Mouse (Mus musculus): ENCODE measurements around the gene H2afy2. TPM values are rescaled to one million over a fixed set of nuclear protein-coding genes. Genes with fewer than 3 reads are reported as not detected.

H2afy2 gene
- polyA plus RNA-seq, 1 experiment from 2014 or later, result 4.9 TPM

DNA sequence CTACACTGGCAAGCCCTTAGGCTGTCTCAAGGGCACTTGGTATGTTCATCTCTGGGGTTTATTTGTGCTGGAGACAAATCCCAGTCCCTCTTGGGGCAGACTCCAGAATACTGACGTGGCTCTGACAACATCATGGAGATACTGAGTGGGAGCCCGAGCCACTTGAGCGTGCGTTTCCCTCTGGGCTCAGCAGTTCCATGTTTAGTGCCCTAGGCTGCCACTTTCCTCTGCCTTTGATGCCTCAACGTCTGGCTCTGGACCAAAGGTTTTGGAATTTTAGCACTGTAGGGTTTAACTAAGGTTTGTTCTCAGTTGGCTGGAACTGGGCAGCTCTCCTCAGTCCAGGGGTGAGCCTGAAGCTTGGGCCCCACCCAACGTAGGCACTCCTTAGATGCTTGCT, 60.7 kb downstream of the H2afy2 start:
- Histone ChIP-seq H3K4me3 (ENCODE audit: low read depth, low read length) (no peak overlapping the region), H3K9ac (ENCODE audit: low read depth, low read length) (no peak overlapping the region), H3K4me1 (ENCODE audit: control insufficient read depth, low read depth, low read length) (no peaks in the 10 kb centered on the region), H3K27ac (ENCODE audit: low read length) (no peak overlapping the region), H3K9me3 (replicated peaks; ENCODE audit: control insufficient read depth, low read length) (no peaks in the 10 kb centered on the region), H3K27me3 (ENCODE audit: control insufficient read depth, insufficient read depth, low read depth, low read length) (no peaks in the 10 kb centered on the region), H3K36me3 (ENCODE audit: control insufficient read depth, insufficient read depth) (no peaks in the 10 kb centered on the region), H3K4me2 (ENCODE audit: low read depth, low read length) (no peak overlapping the region)
- ATAC-seq (ENCODE audit: low read depth), result no peak
- 64% methylated on average over 6 of the region's 6 CpGs for WGBS (ENCODE audit: insufficient replicate concordance)

DNA sequence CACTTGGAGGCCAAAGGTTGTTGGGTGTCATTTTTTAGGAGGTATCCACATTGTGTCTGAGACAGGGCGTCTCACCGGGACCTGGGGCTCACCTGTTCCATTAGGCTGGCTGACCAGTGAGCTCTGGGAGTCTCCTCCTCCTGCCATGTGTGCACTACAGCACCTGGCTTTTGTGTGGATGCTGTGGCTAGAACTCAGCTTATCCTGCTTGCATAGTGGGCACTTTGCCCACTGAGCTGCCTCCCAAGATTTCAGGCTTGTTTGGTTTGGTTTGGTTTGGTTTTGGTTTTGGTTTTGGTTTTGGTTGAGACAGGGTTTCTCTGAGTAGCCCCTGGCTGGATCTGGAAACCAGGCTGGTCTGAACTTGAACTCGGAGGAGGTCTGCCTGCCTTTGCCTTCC, 61.7 kb downstream of the H2afy2 start:
- WGBS (ENCODE audit: insufficient replicate concordance), result 49% methylated on average over 3 of the region's 3 CpGs

DNA sequence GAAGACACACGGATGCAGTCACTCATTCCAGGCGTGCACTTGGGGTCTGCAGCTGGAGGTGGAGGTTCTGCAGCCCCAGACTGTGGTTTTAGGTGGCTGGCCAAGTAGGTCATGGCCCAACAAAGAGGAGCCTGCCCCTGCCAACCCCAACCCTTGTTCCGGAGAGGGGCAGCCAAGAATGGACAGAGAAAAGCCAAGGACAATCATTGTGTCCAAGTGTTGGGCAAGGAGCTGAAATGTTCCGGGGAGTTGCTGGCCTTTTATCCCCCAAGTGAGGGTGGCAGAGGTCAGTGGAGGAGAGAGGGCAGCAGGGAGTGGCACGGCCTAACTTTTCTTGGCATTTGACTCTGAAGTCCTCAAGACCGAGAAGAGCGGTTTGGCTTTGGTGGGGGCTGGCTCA, 63.6 kb downstream of the H2afy2 start:
- Histone ChIP-seq H3K4me3 (ENCODE audit: low read depth, low read length) (no peak overlapping the region), H3K27me3 (ENCODE audit: control insufficient read depth, insufficient read depth, low read depth, low read length) (no peaks in the 10 kb centered on the region), H3K4me2 (ENCODE audit: low read depth, low read length) (no peak overlapping the region), H3K9me3 (replicated peaks; ENCODE audit: control insufficient read depth, low read length) (no peaks in the 10 kb centered on the region), H3K4me1 (ENCODE audit: control insufficient read depth, low read depth, low read length) (peaks cover 3% of the 10 kb centered on the region; the same call in 1 of the 2 replicates), H3K27ac (ENCODE audit: low read length) (no peak overlapping the region), H3K36me3 (ENCODE audit: control insufficient read depth, insufficient read depth) (no peaks in the 10 kb centered on the region), H3K9ac (ENCODE audit: low read depth, low read length) (no peak overlapping the region)
- ATAC-seq (ENCODE audit: low read depth), result no peak
- WGBS (ENCODE audit: insufficient replicate concordance), result 81% methylated on average over 7 of the region's 7 CpGs

More for the DNA sequence above, 61.7 kb downstream of the H2afy2 start:
- Histone ChIP-seq H3K9ac (ENCODE audit: low read depth, low read length) (no peak overlapping the region), H3K4me2 (ENCODE audit: low read depth, low read length) (no peak overlapping the region), H3K9me3 (replicated peaks; ENCODE audit: control insufficient read depth, low read length) (no peaks in the 10 kb centered on the region), H3K27me3 (ENCODE audit: control insufficient read depth, insufficient read depth, low read depth, low read length) (no peaks in the 10 kb centered on the region), H3K36me3 (ENCODE audit: control insufficient read depth, insufficient read depth) (no peaks in the 10 kb centered on the region), H3K4me3 (ENCODE audit: low read depth, low read length) (no peak overlapping the region), H3K27ac (ENCODE audit: low read length) (no peak overlapping the region), H3K4me1 (ENCODE audit: control insufficient read depth, low read depth, low read length) (no peaks in the 10 kb centered on the region)
- no peak for ATAC-seq (ENCODE audit: low read depth)

DNA sequence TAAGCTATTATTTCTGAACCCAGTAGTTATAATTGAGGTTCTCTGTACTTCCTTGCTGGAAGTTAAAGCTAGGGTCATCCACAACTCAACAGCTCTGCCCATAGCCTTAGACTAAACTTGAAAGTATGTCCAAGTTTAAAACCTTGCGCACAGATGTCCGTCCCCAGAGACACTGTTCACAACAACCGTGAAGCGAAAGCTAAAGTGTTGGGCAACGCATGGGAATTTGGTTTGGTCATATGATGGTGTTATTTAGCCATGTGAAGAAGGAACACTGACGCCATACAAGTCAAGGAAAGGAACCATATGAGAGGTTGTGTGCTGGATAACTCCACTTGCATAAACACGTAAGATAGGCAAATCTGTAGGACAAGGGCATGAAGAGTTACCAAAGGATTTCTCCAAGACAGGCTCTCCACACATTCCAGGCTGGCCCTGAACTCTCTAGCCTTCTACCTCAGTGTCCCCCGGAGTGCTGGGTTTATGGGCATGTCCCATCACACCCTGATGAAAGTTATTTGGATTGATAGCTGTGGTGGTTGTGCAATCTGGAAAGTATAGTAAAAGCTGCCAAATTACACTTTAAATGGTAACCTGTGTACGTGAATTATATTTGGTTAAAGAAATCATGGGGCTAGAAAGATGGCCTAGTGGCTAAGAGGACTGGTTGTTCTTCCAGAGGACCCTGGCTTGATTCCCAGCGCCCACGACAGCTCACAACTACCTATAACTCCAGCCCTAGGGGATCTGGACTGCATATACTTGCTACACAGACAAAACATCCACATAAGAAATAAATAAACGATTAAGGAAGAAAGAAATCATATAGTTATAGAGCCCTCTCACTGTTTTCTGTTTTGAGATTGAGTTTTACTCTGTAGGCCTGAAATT, 66.3 kb downstream of the H2afy2 start:
- no peak overlapping the region for H3K4me2 ChIP-seq (ENCODE audit: low read depth, low read length)
- no peaks in the 10 kb centered on the region for H3K9me3 ChIP-seq (replicated peaks; ENCODE audit: control insufficient read depth, low read length)
- H3K4me1 ChIP-seq (ENCODE audit: control insufficient read depth, low read depth, low read length), result peaks cover 11% of the 10 kb centered on the region
- H3K27ac ChIP-seq (ENCODE audit: low read length), result no peak overlapping the region
- ATAC-seq (ENCODE audit: low read depth), result no peak
- 74% methylated on average over 12 of the region's 12 CpGs for WGBS (ENCODE audit: insufficient replicate concordance)
- H3K36me3 ChIP-seq (ENCODE audit: control insufficient read depth, insufficient read depth), result no peaks in the 10 kb centered on the region
- no peaks in the 10 kb centered on the region for H3K27me3 ChIP-seq (ENCODE audit: control insufficient read depth, insufficient read depth, low read depth, low read length)
- H3K4me3 ChIP-seq (ENCODE audit: low read depth, low read length), result no peak overlapping the region
- H3K9ac ChIP-seq (ENCODE audit: low read depth, low read length), result no peak overlapping the region

DNA sequence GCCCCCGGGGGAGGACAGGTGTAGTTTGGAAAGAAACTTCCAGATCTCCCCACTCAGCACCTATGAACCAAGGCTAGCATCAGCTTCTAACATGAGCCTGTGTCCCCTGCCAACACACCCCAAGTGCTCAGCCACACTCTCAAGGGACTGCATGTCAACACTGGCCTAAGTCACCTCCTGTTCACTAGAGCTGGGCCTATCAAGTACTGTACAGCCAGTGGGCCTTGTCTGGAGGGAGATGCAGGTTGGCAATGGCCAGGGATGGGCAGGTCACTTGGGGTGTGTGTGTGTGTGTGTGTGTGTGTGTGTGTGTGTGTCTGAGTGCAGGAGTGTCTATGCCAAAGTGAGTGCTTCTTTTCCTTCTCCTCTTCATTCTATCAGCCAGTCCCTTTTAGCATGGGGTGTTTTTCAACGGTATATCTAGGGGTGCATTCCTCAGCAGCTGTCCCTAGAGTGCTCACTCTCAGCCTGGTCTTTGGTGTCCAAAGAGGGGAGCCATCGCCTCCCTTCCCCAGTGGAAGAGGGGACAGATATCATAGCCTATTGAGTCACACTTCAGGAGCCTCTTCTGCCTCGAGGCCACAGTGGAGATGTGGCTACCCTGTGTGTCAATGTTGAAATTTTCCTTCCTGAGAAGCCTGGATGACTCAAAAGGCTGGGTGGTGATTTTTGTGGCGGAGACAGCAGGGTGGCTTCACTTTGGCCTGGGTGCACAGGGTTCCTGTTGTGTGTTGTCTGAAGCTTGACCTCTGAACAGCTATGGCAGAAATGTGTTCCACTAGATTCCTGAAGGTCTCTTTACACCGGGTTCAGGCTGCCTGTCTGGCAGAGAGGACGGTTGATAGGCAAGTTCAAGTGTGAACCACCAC, 67.7 kb downstream of the H2afy2 start:
- Histone ChIP-seq H3K27ac (ENCODE audit: low read length) (peak overlapping the region; percentile 33; the same call in 1 of the 2 replicates), H3K9me3 (replicated peaks; ENCODE audit: control insufficient read depth, low read length) (no peaks in the 10 kb centered on the region), H3K36me3 (ENCODE audit: control insufficient read depth, insufficient read depth) (no peaks in the 10 kb centered on the region), H3K27me3 (ENCODE audit: control insufficient read depth, insufficient read depth, low read depth, low read length) (no peaks in the 10 kb centered on the region), H3K9ac (ENCODE audit: low read depth, low read length) (no peak overlapping the region), H3K4me1 (ENCODE audit: control insufficient read depth, low read depth, low read length) (peaks cover 11% of the 10 kb centered on the region), H3K4me3 (ENCODE audit: low read depth, low read length) (peak overlapping the region; percentile 65; the same call in 1 of the 2 replicates), H3K4me2 (ENCODE audit: low read depth, low read length) (peak overlapping the region; percentile 86)
- WGBS (ENCODE audit: insufficient replicate concordance), result 53% methylated on average over 7 of the region's 7 CpGs
- ATAC-seq (ENCODE audit: low read depth), result no peak

DNA sequence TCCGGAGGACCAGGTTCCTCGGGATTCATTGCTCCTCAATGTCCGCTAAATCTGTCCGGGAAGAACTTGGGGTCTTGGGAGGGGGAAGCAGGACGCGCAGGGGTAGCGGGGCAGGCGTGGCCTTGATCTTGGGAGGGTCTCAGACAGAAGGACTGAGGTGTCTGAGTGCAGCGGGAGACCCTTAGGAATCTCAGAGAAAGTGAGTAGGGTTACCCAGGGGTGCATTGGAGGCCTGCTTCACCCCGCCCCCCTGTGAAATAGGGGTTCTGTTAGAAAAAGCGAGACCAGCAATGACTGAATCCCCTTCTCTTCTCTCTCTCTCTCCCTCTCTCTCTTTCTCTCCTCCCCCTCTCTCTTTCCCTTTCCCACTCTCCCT, 68.5 kb downstream of the H2afy2 start:
- Histone ChIP-seq H3K4me3 (ENCODE audit: low read depth, low read length) (peak overlapping the region; percentile 65), H3K27ac (ENCODE audit: low read length) (no peak overlapping the region), H3K4me1 (ENCODE audit: control insufficient read depth, low read depth, low read length) (peaks cover 11% of the 10 kb centered on the region), H3K27me3 (ENCODE audit: control insufficient read depth, insufficient read depth, low read depth, low read length) (no peaks in the 10 kb centered on the region), H3K4me2 (ENCODE audit: low read depth, low read length) (peak overlapping the region; percentile 86), H3K9ac (ENCODE audit: low read depth, low read length) (peak overlapping the region; percentile 60), H3K9me3 (replicated peaks; ENCODE audit: control insufficient read depth, low read length) (no peaks in the 10 kb centered on the region), H3K36me3 (ENCODE audit: control insufficient read depth, insufficient read depth) (no peaks in the 10 kb centered on the region)
- no peak; the same call in 1 of the 2 replicates for ATAC-seq (ENCODE audit: low read depth)
- 4% methylated on average over 11 of the region's 11 CpGs for WGBS (ENCODE audit: insufficient replicate concordance)

DNA sequence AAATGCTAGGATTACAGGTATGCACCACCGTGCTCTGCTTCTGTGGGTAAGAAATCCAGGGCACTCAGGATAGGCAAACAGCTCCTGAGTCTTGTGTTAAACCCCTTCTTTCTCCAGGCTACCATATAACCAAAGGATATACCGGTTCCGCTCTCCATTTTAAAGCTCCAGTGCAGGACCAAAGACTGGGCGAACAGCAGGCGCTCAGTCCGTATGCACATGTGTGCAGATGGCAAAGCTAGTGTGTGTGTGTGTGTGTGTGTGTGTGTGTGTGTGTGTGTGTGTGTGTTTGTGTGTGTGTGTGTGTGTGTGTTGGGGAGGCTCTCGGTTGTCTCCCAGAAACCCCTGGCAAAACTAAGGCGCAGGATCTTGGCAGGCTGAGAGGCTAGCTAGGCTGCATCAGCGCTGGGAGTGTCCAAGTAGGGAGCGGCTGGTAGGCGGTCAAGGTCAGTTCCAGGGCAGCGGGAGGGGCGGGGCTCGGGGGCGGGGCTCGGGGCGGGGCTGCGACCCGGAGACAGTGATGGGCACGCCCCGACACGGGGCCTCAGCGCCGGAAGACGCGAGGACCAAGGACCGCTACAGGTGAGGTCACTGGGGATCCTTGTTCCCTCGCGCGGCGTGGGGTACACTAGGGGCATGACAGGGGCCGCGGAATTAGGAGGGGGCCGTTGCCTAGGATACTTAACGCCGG, 69.0 kb downstream of the H2afy2 start, which contains the start of gene Aifm2:
TSS of gene Aifm2 (plus strand) at position 493 of the 691 bp plus-strand sequence.
- Histone ChIP-seq H3K4me1 (ENCODE audit: control insufficient read depth, low read depth, low read length) (peaks cover 11% of the 10 kb centered on the region), H3K27ac (ENCODE audit: low read length) (no peak within 1 kb of the TSS), H3K9me3 (replicated peaks; ENCODE audit: control insufficient read depth, low read length) (no peaks in the 10 kb centered on the region), H3K4me2 (ENCODE audit: low read depth, low read length) (peak within 1 kb of the TSS; percentile 86), H3K36me3 (ENCODE audit: control insufficient read depth, insufficient read depth) (no peaks in the 10 kb centered on the region), H3K9ac (ENCODE audit: low read depth, low read length) (peak within 1 kb of the TSS; percentile 60), H3K27me3 (ENCODE audit: control insufficient read depth, insufficient read depth, low read depth, low read length) (no peaks in the 10 kb centered on the region), H3K4me3 (ENCODE audit: low read depth, low read length) (peak within 1 kb of the TSS; percentile 65)
- peak; percentile 92 for ATAC-seq (ENCODE audit: low read depth)
- WGBS (ENCODE audit: insufficient replicate concordance), result 14% methylated on average over 33 of the region's 36 CpGs

DNA sequence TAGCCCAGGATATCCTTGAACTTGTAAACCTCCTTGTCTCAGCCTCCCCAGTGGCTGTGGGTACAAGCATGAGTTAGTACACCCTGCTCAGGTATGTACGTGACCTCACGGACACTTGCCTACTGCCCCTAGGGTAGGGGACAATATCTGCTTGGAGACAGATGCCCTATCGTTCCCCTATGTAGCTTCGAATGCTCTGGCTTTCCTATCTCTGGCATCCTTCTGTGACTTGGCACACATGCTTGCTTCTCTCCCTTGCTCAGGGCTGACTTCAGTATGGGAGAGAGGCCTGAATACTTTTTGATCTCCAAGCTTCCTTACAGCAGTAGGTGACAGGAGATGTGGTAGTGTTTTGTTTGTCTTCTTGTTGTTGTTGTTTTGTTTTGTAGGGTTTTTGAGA, 69.8 kb downstream of the H2afy2 start:
- peaks cover 11% of the 10 kb centered on the region for H3K4me1 ChIP-seq (ENCODE audit: control insufficient read depth, low read depth, low read length)
- H3K36me3 ChIP-seq (ENCODE audit: control insufficient read depth, insufficient read depth), result no peaks in the 10 kb centered on the region
- H3K9ac ChIP-seq (ENCODE audit: low read depth, low read length), result no peak overlapping the region
- 54% methylated on average over 4 of the region's 4 CpGs for WGBS (ENCODE audit: insufficient replicate concordance)
- no peak overlapping the region for H3K27ac ChIP-seq (ENCODE audit: low read length)
- no peaks in the 10 kb centered on the region for H3K9me3 ChIP-seq (replicated peaks; ENCODE audit: control insufficient read depth, low read length)
- no peak overlapping the region for H3K4me2 ChIP-seq (ENCODE audit: low read depth, low read length)
- no peak overlapping the region for H3K4me3 ChIP-seq (ENCODE audit: low read depth, low read length)
- H3K27me3 ChIP-seq (ENCODE audit: control insufficient read depth, insufficient read depth, low read depth, low read length), result no peaks in the 10 kb centered on the region
- no peak for ATAC-seq (ENCODE audit: low read depth)
